26 mouse cellular contexts compared by ENCODE assay signal in the genomic region with DNA sequence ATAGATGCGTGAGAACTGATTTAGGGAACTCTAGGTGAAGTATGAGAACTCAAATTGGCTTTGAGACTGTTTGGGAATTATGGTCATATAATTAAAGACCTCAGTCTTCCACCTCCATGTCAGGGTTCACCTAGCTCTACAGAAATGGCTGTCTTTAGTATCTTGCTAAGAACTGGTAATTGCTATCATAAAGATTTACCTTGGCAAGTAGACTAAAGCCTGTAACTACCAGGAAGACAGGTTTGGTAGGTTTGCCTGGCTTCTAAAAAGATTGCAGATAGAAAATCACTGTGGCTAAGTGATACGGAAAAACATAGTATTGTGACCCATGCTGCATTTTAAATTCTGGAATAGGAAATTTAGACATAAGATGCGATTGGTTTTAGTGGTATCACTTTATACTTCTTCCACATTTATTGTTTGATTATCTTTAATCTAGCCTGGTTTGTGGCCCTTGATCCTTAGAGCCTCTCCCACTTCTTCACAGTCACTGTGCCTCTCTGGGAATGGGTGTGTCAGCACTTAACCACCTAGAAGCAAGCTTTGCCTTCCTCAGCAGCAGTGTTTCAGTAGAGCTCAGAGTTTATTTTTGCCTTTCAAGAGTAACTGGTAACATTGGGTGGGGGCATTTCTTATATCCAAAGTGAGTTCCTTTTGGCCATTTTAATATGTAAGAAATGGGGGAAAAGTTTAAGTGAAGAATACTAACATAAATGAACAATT.
A peak's percentile ranks its signal among the peaks of the same experiment; 100 is the strongest.
DNase-seq lines count a peak whose midpoint lies in the region; ATAC-seq and TF ChIP-seq lines count a peak whose summit lies in the region.
"Had no signal": no experiment of that assay in that cellular context is flagged by ENCODE, and none has a peak within 500 bp of the region (broad histone marks: within the 10 kb centered on the region; RNA-seq: fewer than 3 reads in every experiment).

No protein-coding gene starts in this region.

- H3K36me3 ChIP-seq in lung, embryonic 16.5 days (ENCODE audit: control insufficient read depth, insufficient read depth, low read length), result peaks cover 4% of the 10 kb centered on the region; the same call in 1 of the 2 replicates
- H3K36me3 ChIP-seq in intestine, embryonic 15.5 days, result no peaks in the 10 kb centered on the region
- H3K36me3 ChIP-seq in stomach, embryonic 14.5 days (ENCODE audit: control insufficient read depth, insufficient read depth, low read length), result no peaks in the 10 kb centered on the region
- H3K36me3 ChIP-seq in kidney, embryonic 16.5 days (ENCODE audit: insufficient read depth, low read length), result no peaks in the 10 kb centered on the region
- H3K36me3 ChIP-seq: hindbrain, embryonic 12.5 days; kidney, embryonic 15.5 days; liver, embryonic 15.5 days had no signal

- no peak overlapping the region for H3K9ac ChIP-seq in lung, embryonic 16.5 days (ENCODE audit: low read length)
- no peak overlapping the region for H3K9ac ChIP-seq in intestine, embryonic 15.5 days
- H3K9ac ChIP-seq in stomach, embryonic 14.5 days (replicated peaks; ENCODE audit: low read depth, low read length), result no peak overlapping the region
- no peak overlapping the region for H3K9ac ChIP-seq in kidney, embryonic 16.5 days (replicated peaks; ENCODE audit: low read length)
- H3K9ac ChIP-seq: forebrain, postnatal 0 days; hindbrain, embryonic 12.5 days; kidney, embryonic 15.5 days; liver, embryonic 15.5 days had no signal

- no peaks in the 10 kb centered on the region for H3K27me3 ChIP-seq in lung, embryonic 16.5 days (ENCODE audit: control insufficient read depth, insufficient read depth, low read depth, low read length)
- H3K27me3 ChIP-seq in intestine, embryonic 15.5 days (replicated peaks), result no peaks in the 10 kb centered on the region
- H3K27me3 ChIP-seq in stomach, embryonic 14.5 days (ENCODE audit: control insufficient read depth, insufficient read depth, low read length), result no peaks in the 10 kb centered on the region
- no peaks in the 10 kb centered on the region for H3K27me3 ChIP-seq in kidney, embryonic 16.5 days (ENCODE audit: insufficient read depth, low read length)
- H3K27me3 ChIP-seq: hindbrain, embryonic 12.5 days; kidney, embryonic 15.5 days; liver, embryonic 15.5 days had no signal

- no peak overlapping the region for H3K4me2 ChIP-seq in lung, embryonic 16.5 days (ENCODE audit: low read depth, low read length)
- no peak overlapping the region for H3K4me2 ChIP-seq in intestine, embryonic 15.5 days (replicated peaks)
- H3K4me2 ChIP-seq in stomach, embryonic 14.5 days (replicated peaks; ENCODE audit: low read depth, low read length), result no peak overlapping the region
- no peak overlapping the region for H3K4me2 ChIP-seq in kidney, embryonic 16.5 days (replicated peaks; ENCODE audit: low read depth, low read length)
- H3K4me2 ChIP-seq: heart, embryonic 11.5 days; hindbrain, embryonic 12.5 days; kidney, embryonic 15.5 days; liver, embryonic 15.5 days had no signal

- H3K27ac ChIP-seq in lung, embryonic 16.5 days (ENCODE audit: low read length), result 0 out of 2 replicates have a peak overlapping the region, but pooled peaks have one; percentile 28
- peak overlapping the region; percentile 54; the same call in 1 of the 2 replicates for H3K27ac ChIP-seq in intestine, embryonic 15.5 days
- peak overlapping the region; percentile 4; the same call in 1 of the 2 replicates for H3K27ac ChIP-seq in stomach, embryonic 14.5 days (ENCODE audit: low read length)
- no peak overlapping the region for H3K27ac ChIP-seq in kidney, embryonic 16.5 days (ENCODE audit: low read length)
- H3K27ac ChIP-seq: hindbrain, embryonic 12.5 days; hindbrain, postnatal 0 days; kidney, embryonic 15.5 days; liver, embryonic 15.5 days; macrophage had no signal

- DNase-seq in lung, adult 2 months, result no peak
- DNase-seq in fat pad, adult 2 months (ENCODE audit: extremely low read depth, low read depth, low spot score), result peak; percentile 68
- DNase-seq in embryo, embryonic 9.5 days (ENCODE audit: extremely low spot score), result no peak
- no peak for DNase-seq in adrenal gland, adult 2 months
- DNase-seq: adrenal gland, postnatal 25 days; cerebellum, adult 18-20 months; cerebellum, postnatal 10 days; forebrain, postnatal 0 days; gastrocnemius, postnatal 10 days; heart, postnatal 36 days; kidney, adult 18-20 months; kidney, postnatal 4 days; midbrain, embryonic 14.5 days; thymus, adult 2 months; thymus, postnatal 36 days had no signal

- H3K4me3 ChIP-seq in lung, embryonic 16.5 days (ENCODE audit: low read length), result no peak overlapping the region
- H3K4me3 ChIP-seq in lung, adult 2 months (replicated peaks; ENCODE audit: extremely low read depth, low read depth, low read length), result no peak overlapping the region
- H3K4me3 ChIP-seq in intestine, embryonic 15.5 days (replicated peaks), result no peak overlapping the region
- H3K4me3 ChIP-seq in stomach, embryonic 14.5 days (ENCODE audit: low read depth, low read length), result no peak overlapping the region
- no peak overlapping the region for H3K4me3 ChIP-seq in kidney, embryonic 16.5 days (ENCODE audit: low read length)
- H3K4me3 ChIP-seq: hindbrain, embryonic 12.5 days; kidney, embryonic 15.5 days; liver, embryonic 15.5 days had no signal

- TF ChIP-seq POLR2A in lung, adult 2 months (IDR thresholded peaks at IDR 0.05; ENCODE audit: borderline replicate concordance, extremely low read depth, low read depth, low read length), result no peak

- peak; percentile 59; the same call in 1 of the 2 replicates for ATAC-seq in lung, embryonic 16.5 days (ENCODE audit: low read depth)
- peak; percentile 91 for ATAC-seq in intestine, embryonic 15.5 days
- no peak for ATAC-seq in stomach, embryonic 14.5 days (ENCODE audit: insufficient number of reproducible peaks, insufficient read depth, low FRiP score, low read depth)
- no peak for ATAC-seq in kidney, embryonic 16.5 days (ENCODE audit: low FRiP score, low TSS enrichment)
- ATAC-seq: CD4-positive, CD25-positive, alpha-beta regulatory T cell, adult 4 months; forebrain, postnatal 0 days; hindbrain, postnatal 0 days had no signal

- TF ChIP-seq CTCF in lung, adult 2 months (IDR thresholded peaks at IDR 0.05; ENCODE audit: insufficient read depth, low read length), result no peak

- no peaks in the 10 kb centered on the region for H3K4me1 ChIP-seq in lung, embryonic 16.5 days (replicated peaks; ENCODE audit: control insufficient read depth, insufficient read depth, low read length)
- no peaks in the 10 kb centered on the region for H3K4me1 ChIP-seq in lung, adult 2 months (ENCODE audit: control insufficient read depth, insufficient read depth, low read length)
- H3K4me1 ChIP-seq in intestine, embryonic 15.5 days (replicated peaks), result peaks cover 8% of the 10 kb centered on the region; the same call in 1 of the 2 replicates
- H3K4me1 ChIP-seq in stomach, embryonic 14.5 days (ENCODE audit: control insufficient read depth, insufficient read depth, low read length), result no peaks in the 10 kb centered on the region
- H3K4me1 ChIP-seq in kidney, embryonic 16.5 days (ENCODE audit: insufficient read depth, low read length), result 0 out of 2 replicates have a peak, but pooled peaks cover 3% of the 10 kb centered on the region

- 76% methylated on average over 3 of the region's 3 CpGs for WGBS in lung, embryonic 16.5 days
- 80% methylated on average over 3 of the region's 3 CpGs for WGBS in lung, adult 2 months
- 60% methylated on average over 3 of the region's 3 CpGs for WGBS in intestine, embryonic 15.5 days
- WGBS in stomach, embryonic 14.5 days, result 77% methylated on average over 3 of the region's 3 CpGs
- 79% methylated on average over 3 of the region's 3 CpGs for WGBS in kidney, embryonic 16.5 days

- no peaks in the 10 kb centered on the region for H3K9me3 ChIP-seq in lung, embryonic 16.5 days (ENCODE audit: control insufficient read depth, low read length)
- H3K9me3 ChIP-seq in intestine, embryonic 15.5 days, result no peaks in the 10 kb centered on the region
- H3K9me3 ChIP-seq in stomach, embryonic 14.5 days (ENCODE audit: control insufficient read depth, low read depth, low read length), result no peaks in the 10 kb centered on the region
- H3K9me3 ChIP-seq in kidney, embryonic 16.5 days (ENCODE audit: low read length), result no peaks in the 10 kb centered on the region
- H3K9me3 ChIP-seq: hindbrain, embryonic 12.5 days; kidney, embryonic 15.5 days; liver, embryonic 15.5 days had no signal

Comparison
In these comparisons a context has a peak if more than half of its experiments do, and no peak if none do; other contexts are left out.
1. ATAC-seq: peak in lung, embryonic 16.5 days (single experiment) and intestine, embryonic 15.5 days (single experiment); none in stomach, embryonic 14.5 days (single experiment) and kidney, embryonic 16.5 days (single experiment).